ENCODE assay signal across 8 mouse cellular contexts in genomic region chr3:122617613-122618340, GRCm38 (mm10). TPM values are rescaled to one million over a fixed set of nuclear protein-coding genes. Genes with fewer than 3 reads are reported as not detected.
A peak's percentile ranks its signal among the peaks of the same experiment; 100 is the strongest.
DNase-seq lines count a peak whose midpoint lies in the region; ATAC-seq and TF ChIP-seq lines count a peak whose summit lies in the region.

No protein-coding gene starts in this region.

- no peaks in the 10 kb centered on the region for H3K36me3 ChIP-seq in embryonic facial prominence, embryonic 11.5 days (replicated peaks; ENCODE audit: control insufficient read depth, insufficient read depth, low read depth, low read length)
- no peaks in the 10 kb centered on the region for H3K36me3 ChIP-seq in intestine, embryonic 16.5 days (ENCODE audit: control insufficient read depth, insufficient read depth, low read length)
- no peaks in the 10 kb centered on the region for H3K36me3 ChIP-seq in neural tube, embryonic 14.5 days (ENCODE audit: control insufficient read depth, insufficient read depth, low read length)

- TF ChIP-seq CTCF in layer of hippocampus, adult 2 months (conservative IDR thresholded peaks at IDR 0.05): peak; percentile 58

- peaks cover 4% of the 10 kb centered on the region; the same call in 1 of the 2 replicates for H3K4me1 ChIP-seq in embryonic facial prominence, embryonic 11.5 days (ENCODE audit: control insufficient read depth, insufficient read depth, low read length)
- H3K4me1 ChIP-seq in intestine, embryonic 16.5 days (ENCODE audit: control insufficient read depth, insufficient read depth, low read length): peaks cover 16% of the 10 kb centered on the region
- peaks cover 18% of the 10 kb centered on the region for H3K4me1 ChIP-seq in neural tube, embryonic 14.5 days (ENCODE audit: control insufficient read depth, insufficient read depth, low read length)

- peak overlapping the region; percentile 73 for H3K4me3 ChIP-seq in layer of hippocampus, adult 2 months
- H3K4me3 ChIP-seq in embryonic facial prominence, embryonic 11.5 days (ENCODE audit: low read depth, low read length): peak overlapping the region; percentile 99
- H3K4me3 ChIP-seq in intestine, embryonic 16.5 days (ENCODE audit: low read length): peak overlapping the region; percentile 85
- peak overlapping the region; percentile 98 for H3K4me3 ChIP-seq in neural tube, embryonic 14.5 days (ENCODE audit: low read depth, low read length)

- 45% methylated on average over 9 of the region's 9 CpGs for WGBS in embryonic facial prominence, embryonic 11.5 days
- 31% methylated on average over 9 of the region's 9 CpGs for WGBS in intestine, embryonic 16.5 days
- WGBS in neural tube, embryonic 14.5 days: 39% methylated on average over 9 of the region's 9 CpGs

- no peak for DNase-seq in layer of hippocampus, adult 2 months (ENCODE audit: low spot score in 2 of 2)
- no peak for DNase-seq in layer of hippocampus, adult 18-20 months (ENCODE audit: low spot score in 2 of 2)
- DNase-seq in embryonic facial prominence, embryonic 11.5 days (ENCODE audit: low spot score): no peak
- no peak for DNase-seq in urinary bladder, adult 18-20 months (ENCODE audit: low spot score in 2 of 2)
- no peak for DNase-seq in layer of hippocampus, adult 9-11 months

- H3K27me3 ChIP-seq in embryonic facial prominence, embryonic 11.5 days (ENCODE audit: control insufficient read depth, insufficient read depth, low read length): no peaks in the 10 kb centered on the region
- no peaks in the 10 kb centered on the region for H3K27me3 ChIP-seq in intestine, embryonic 16.5 days (replicated peaks; ENCODE audit: control insufficient read depth, insufficient read depth, low read length)
- H3K27me3 ChIP-seq in neural tube, embryonic 14.5 days (ENCODE audit: control insufficient read depth, insufficient read depth, low read length): peaks cover 5% of the 10 kb centered on the region; the same call in 1 of the 2 replicates

- H3K4me2 ChIP-seq in embryonic facial prominence, embryonic 11.5 days (ENCODE audit: low read depth, low read length): peak overlapping the region; percentile 57
- H3K4me2 ChIP-seq in intestine, embryonic 16.5 days (ENCODE audit: low read depth, low read length): peak overlapping the region; percentile 72
- peak overlapping the region; percentile 51 for H3K4me2 ChIP-seq in neural tube, embryonic 14.5 days (ENCODE audit: low read depth, low read length)

- no peak overlapping the region for H3K27ac ChIP-seq in layer of hippocampus, adult 2 months
- no peak overlapping the region for H3K27ac ChIP-seq in embryonic facial prominence, embryonic 11.5 days (replicated peaks; ENCODE audit: low read depth, low read length)
- peak overlapping the region; percentile 98; the same call in 1 of the 2 replicates for H3K27ac ChIP-seq in intestine, embryonic 16.5 days (ENCODE audit: low read length)
- peak overlapping the region; percentile 99 for H3K27ac ChIP-seq in neural tube, embryonic 14.5 days (ENCODE audit: low read depth, low read length)

- H3K9me3 ChIP-seq in embryonic facial prominence, embryonic 11.5 days (replicated peaks; ENCODE audit: control insufficient read depth, low read length): no peaks in the 10 kb centered on the region
- H3K9me3 ChIP-seq in intestine, embryonic 16.5 days (ENCODE audit: control insufficient read depth, low read length): no peaks in the 10 kb centered on the region
- H3K9me3 ChIP-seq in neural tube, embryonic 14.5 days (ENCODE audit: control insufficient read depth, low read length): no peaks in the 10 kb centered on the region

- peak overlapping the region; percentile 100 for H3K9ac ChIP-seq in embryonic facial prominence, embryonic 11.5 days (replicated peaks; ENCODE audit: low read length)
- peak overlapping the region; percentile 97 for H3K9ac ChIP-seq in intestine, embryonic 16.5 days (ENCODE audit: low read depth, low read length)
- H3K9ac ChIP-seq in neural tube, embryonic 14.5 days (replicated peaks; ENCODE audit: low read depth, low read length): peak overlapping the region; percentile 99

- ATAC-seq in embryonic facial prominence, embryonic 11.5 days (replicated peaks; ENCODE audit: insufficient number of reproducible peaks, low FRiP score, low TSS enrichment, low read depth): no peak
- no peak for ATAC-seq in intestine, embryonic 16.5 days
- no peak for ATAC-seq in neural tube, embryonic 14.5 days (ENCODE audit: low read depth)
- ATAC-seq in erythroid progenitor cell, adult 5-6 weeks (replicated peaks; ENCODE audit: low FRiP score, poor library complexity, severe bottlenecking): no peak

RNA-seq across cellular contexts. Expression of gene Fnbp1l, which starts 1.7 kb away (rescaled TPM):
- 10 to 100 TPM; 29.6 to 31.8 TPM for total RNA-seq in layer of hippocampus, adult 2 months (2021)
- 10 to 100 TPM; 24.9 to 26.4 TPM for total RNA-seq in layer of hippocampus, adult 18-20 months (2021)
- 74.2 and 77.4 TPM in 2 replicates for polyA plus RNA-seq in embryonic facial prominence, embryonic 11.5 days (2014; fragmentation: Nextera tagmentation; extraction: Ambion mirVana)
- polyA plus RNA-seq in intestine, embryonic 16.5 days (2015; fragmentation: Nextera tagmentation; extraction: Ambion mirVana): 26.3 and 29.6 TPM in 2 replicates
- polyA plus RNA-seq in neural tube, embryonic 14.5 days (2014; fragmentation: Nextera tagmentation; extraction: Ambion mirVana): 175 and 214 TPM in 2 replicates
- total RNA-seq in erythroid progenitor cell, adult 5-6 weeks (2015; ENCODE audit: low replicate concordance): 0.36 and 4.2 TPM in 2 replicates
- total RNA-seq in erythroid progenitor cell, adult 5-6 weeks (2017; ENCODE audit: low replicate concordance): 0.77 and 2.7 TPM in 2 replicates

Comparison
In these comparisons a context has a peak if more than half of its experiments do, and no peak if none do; other contexts are left out.
1. H3K27ac ChIP-seq: peak in intestine, embryonic 16.5 days (single experiment) and neural tube, embryonic 14.5 days (single experiment); none in layer of hippocampus, adult 2 months (single experiment) and embryonic facial prominence, embryonic 11.5 days (single experiment).
2. RNA of gene Fnbp1l, which starts 1.7 kb away (total RNA-seq): 29.6 to 31.8 TPM in layer of hippocampus, adult 2 months and 24.9 to 26.4 TPM in layer of hippocampus, adult 18-20 months; 0.36 to 4.2 TPM in erythroid progenitor cell, adult 5-6 weeks; every median in the first group is over 4 times any median in the second.
3. Peak in every context shown above with its lines, with median percentiles within 50 percentile points of each other: H3K4me3 ChIP-seq, H3K4me2 ChIP-seq and H3K9ac ChIP-seq.